Mouse (Mus musculus) brain, embryonic 14.5 days (tissue): ENCODE results near the gene Ccn6. TPM values are rescaled to one million over a fixed set of nuclear protein-coding genes. Genes with fewer than 3 reads are reported as not detected.
"Not testable (repeated sequence)": the region's sequence is repeated elsewhere in the genome, so short reads cannot be mapped to it uniquely, and the experiment has no call there.

Experiments
- DNase-seq: peaks from one replicate; pipeline ENCODE4 v3.0.0-alpha.2; 2011; ENCODE audit warnings: low read depth
- CTCF ChIP-seq: fragments of 200-500 bp; IDR thresholded peaks from 2 replicates; pipeline ENCODE4 v1.5.1; 2012; ENCODE audit warnings: inconsistent platforms, mild to moderate bottlenecking, moderate library complexity, borderline replicate concordance; ENCODE audit not compliant: insufficient read depth, insufficient read length; ENCODE audit errors: extremely low read depth
- POLR2A ChIP-seq: fragments of 200-500 bp; IDR thresholded peaks from 2 replicates; pipeline ENCODE4 v1.6.1; 2012; ENCODE audit warnings: mild to moderate bottlenecking, inconsistent platforms, borderline replicate concordance; ENCODE audit not compliant: poor library complexity, insufficient read depth, insufficient read length, severe bottlenecking; ENCODE audit errors: extremely low read depth
- polyA plus RNA-seq: library from polyadenylated mRNA; depleted of rRNA; stranded (reverse); fragments of >200 nt; gene quantifications from 2 replicates; pipeline ENCODE4 v1.2.3, GENCODE M21; 2012; rRNA removed

Gene Ccn6
- 0.25 and 0.36 TPM in 2 replicates for polyA plus RNA-seq

- DNase-seq: no peak
- TF ChIP-seq CTCF (no peak), POLR2A (no peak)
Observed at GRCm38 (mm10) chr10:39163694-39164093, at the start of gene Ccn6. Gene Ccn6, minus strand, starts transcription at chr10:39163794.

GRCm38 (mm10) chr10:39210031-39210430 is 46.4 kb upstream of the Ccn6 start:
- TF ChIP-seq POLR2A (no peak), CTCF (no peak)
- DNase-seq: no peak

- peak; percentile 87 for DNase-seq
- TF ChIP-seq POLR2A (no peak), CTCF (no peak)
Observed at GRCm38 (mm10) chr10:39209161-39210025, 45.8 kb upstream of the Ccn6 start.

GRCm38 (mm10) chr10:39208712-39209111 is 45.1 kb upstream of the Ccn6 start:
- DNase-seq: peak; percentile 14
- no peak for TF ChIP-seq POLR2A
- TF ChIP-seq CTCF: no peak

- no peak for TF ChIP-seq POLR2A
- TF ChIP-seq CTCF: no peak
- DNase-seq: no peak
Observed at GRCm38 (mm10) chr10:39207310-39207855, 43.8 kb upstream of the Ccn6 start.

GRCm38 (mm10) chr10:39202490-39202889 is 38.9 kb upstream of the Ccn6 start:
- TF ChIP-seq CTCF (no peak), POLR2A (no peak)
- DNase-seq: no peak

GRCm38 (mm10) chr10:39198216-39198615 is 34.6 kb upstream of the Ccn6 start:
- DNase-seq: not testable (repeated sequence)

GRCm38 (mm10) chr10:39192673-39193072 is 29.1 kb upstream of the Ccn6 start:
- TF ChIP-seq CTCF (no peak), POLR2A (no peak)
- DNase-seq: no peak

- no peak for TF ChIP-seq POLR2A
- no peak for TF ChIP-seq CTCF
- DNase-seq: no peak
Observed at GRCm38 (mm10) chr10:39185545-39185906, 21.9 kb upstream of the Ccn6 start.

- peak; percentile 69 for DNase-seq
- no peak for TF ChIP-seq POLR2A
- no peak for TF ChIP-seq CTCF
Observed at GRCm38 (mm10) chr10:39184864-39185544, 21.4 kb upstream of the Ccn6 start.

- no peak for TF ChIP-seq CTCF
- TF ChIP-seq POLR2A: no peak
- DNase-seq: no peak
Observed at GRCm38 (mm10) chr10:39176981-39177380, 13.4 kb upstream of the Ccn6 start.
